Mouse (Mus musculus): ENCODE results near the gene Aldh1l1. TPM values are rescaled to one million over a fixed set of nuclear protein-coding genes. Genes with fewer than 3 reads are reported as not detected.

Aldh1l1 gene
- polyA plus RNA-seq, 1 experiment from 2014 or later = 101 TPM

GRCm38 (mm10) chr6:90648391-90648790, 162.2 kb downstream of the Aldh1l1 start:
- no peak for ATAC-seq
- Histone ChIP-seq H3K9ac (ENCODE audit: low read depth, low read length) (no peak overlapping the region), H3K4me1 (ENCODE audit: control insufficient read depth, insufficient read depth, low read depth, low read length) (peaks cover 4% of the 10 kb centered on the region; the same call in 1 of the 2 replicates), H3K27me3 (replicated peaks; ENCODE audit: control insufficient read depth, insufficient read depth, low read length) (no peaks in the 10 kb centered on the region), H3K4me2 (ENCODE audit: low read length) (no peak overlapping the region), H3K4me3 (ENCODE audit: low read length) (no peak overlapping the region), H3K27ac (ENCODE audit: low read depth, low read length) (no peak overlapping the region), H3K36me3 (ENCODE audit: control insufficient read depth, insufficient read depth, low read length) (no peaks in the 10 kb centered on the region), H3K9me3 (ENCODE audit: control insufficient read depth, low read length) (peaks cover 3% of the 10 kb centered on the region; the same call in 1 of the 2 replicates)
- WGBS = 90% methylated on average over 6 of the region's 6 CpGs

- Histone ChIP-seq H3K36me3 (ENCODE audit: control insufficient read depth, insufficient read depth, low read length) (no peaks in the 10 kb centered on the region), H3K4me2 (ENCODE audit: low read length) (no peak overlapping the region)
Measured at GRCm38 (mm10) chr6:90649279-90649678, 163.1 kb downstream of the Aldh1l1 start.

More at GRCm38 (mm10) chr6:90649279-90649678, 163.1 kb downstream of the Aldh1l1 start:
- Histone ChIP-seq H3K9me3 (ENCODE audit: control insufficient read depth, low read length) (peaks cover 3% of the 10 kb centered on the region; the same call in 1 of the 2 replicates), H3K27ac (ENCODE audit: low read depth, low read length) (no peak overlapping the region), H3K9ac (ENCODE audit: low read depth, low read length) (no peak overlapping the region), H3K4me1 (ENCODE audit: control insufficient read depth, insufficient read depth, low read depth, low read length) (peaks cover 4% of the 10 kb centered on the region; the same call in 1 of the 2 replicates), H3K27me3 (replicated peaks; ENCODE audit: control insufficient read depth, insufficient read depth, low read length) (no peaks in the 10 kb centered on the region), H3K4me3 (ENCODE audit: low read length) (no peak overlapping the region)
- no peak for ATAC-seq
- WGBS = 84% methylated on average over 4 of the region's 4 CpGs

Other genes starting within 250 kb of the Aldh1l1 start
- gene Vmn1r54, start 240.1 kb upstream of the Aldh1l1 start, polyA plus RNA-seq (2015; fragmentation: Nextera tagmentation; extraction: Ambion mirVana) = not detected in 2 replicates
- not detected in 2 replicates for gene BC048671, start 185.2 kb upstream of the Aldh1l1 start, polyA plus RNA-seq (2015; fragmentation: Nextera tagmentation; extraction: Ambion mirVana)
- gene Chst13, start 161.2 kb upstream of the Aldh1l1 start, polyA plus RNA-seq (2015; fragmentation: Nextera tagmentation; extraction: Ambion mirVana) = 0.19 and 0.24 TPM in 2 replicates
- 0.04 TPM in 1 of 2 replicates, not detected in the other for gene Uroc1, start 153.1 kb upstream of the Aldh1l1 start, polyA plus RNA-seq (2015; fragmentation: Nextera tagmentation; extraction: Ambion mirVana)
- gene Zxdc, start 116.9 kb upstream of the Aldh1l1 start, polyA plus RNA-seq (2015; fragmentation: Nextera tagmentation; extraction: Ambion mirVana) = 7.7 and 9.7 TPM in 2 replicates
- 7.5 and 10.3 TPM in 2 replicates for gene Cfap100, start 57.6 kb upstream of the Aldh1l1 start, polyA plus RNA-seq (2015; fragmentation: Nextera tagmentation; extraction: Ambion mirVana)
- 20.9 and 25.1 TPM in 2 replicates for gene Klf15, start 23.9 kb upstream of the Aldh1l1 start, polyA plus RNA-seq (2015; fragmentation: Nextera tagmentation; extraction: Ambion mirVana)
- 9.8 and 12.7 TPM in 2 replicates for gene Slc41a3, start 118.3 kb downstream of the Aldh1l1 start, polyA plus RNA-seq (2015; fragmentation: Nextera tagmentation; extraction: Ambion mirVana)